Mouse (Mus musculus): ENCODE data around the gene Pdcd2l. TPM values are rescaled to one million over a fixed set of nuclear protein-coding genes. Genes with fewer than 3 reads are reported as not detected.
"Not testable (repeated sequence)": the region's sequence is repeated elsewhere in the genome, so short reads cannot be mapped to it uniquely, and the experiment has no call there.

Gene Pdcd2l
- total RNA-seq, 2 experiments from 2014 or later = 17.0 to 19.7 TPM

DNA sequence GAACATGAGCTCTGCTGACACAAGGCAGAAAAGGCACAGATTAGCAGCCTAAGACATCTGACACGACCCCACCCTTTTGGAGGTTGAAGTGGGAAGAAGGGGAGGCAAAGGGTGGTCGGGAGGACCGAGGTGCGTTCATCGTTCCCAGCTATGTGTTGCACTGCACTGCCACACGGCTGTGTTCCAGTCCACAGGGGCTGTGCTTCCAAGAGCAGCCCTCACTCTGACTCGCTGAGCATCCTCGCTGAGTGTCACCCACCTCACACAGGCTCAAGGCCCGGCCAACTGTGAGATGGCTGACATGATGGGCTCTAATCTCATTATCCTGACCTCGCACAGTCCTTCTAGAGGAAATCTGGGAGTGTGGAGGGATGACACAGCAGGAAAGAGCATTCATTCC lies 20.0 kb upstream of the Pdcd2l start:
- intact Hi-C loops (cut with DNase I) = no loop called here
- DNase-seq (ENCODE audit: low spot score) = no peak

DNA sequence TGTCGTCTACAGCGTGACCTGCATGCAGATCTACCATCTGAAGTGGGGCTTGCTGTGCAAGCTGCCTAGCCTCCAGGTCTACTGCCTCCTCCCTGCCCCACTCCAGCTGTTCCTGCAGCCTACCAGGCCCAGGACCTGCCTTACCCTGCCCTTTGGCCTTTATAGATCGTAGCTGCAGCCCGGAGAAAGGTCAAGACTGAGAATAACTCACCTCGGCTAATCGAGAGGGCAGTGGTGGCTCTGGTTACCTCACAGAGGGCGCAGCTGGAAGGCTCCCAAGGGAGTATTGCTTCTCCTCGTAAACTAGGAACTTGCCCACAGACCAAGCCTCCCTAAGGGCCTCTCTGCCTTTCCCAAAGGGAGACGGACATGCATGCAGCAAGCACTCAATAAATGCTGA lies 19.0 kb upstream of the Pdcd2l start:
- intact Hi-C loops (cut with DNase I) = no loop called here
- DNase-seq (ENCODE audit: low spot score) = no peak

DNA sequence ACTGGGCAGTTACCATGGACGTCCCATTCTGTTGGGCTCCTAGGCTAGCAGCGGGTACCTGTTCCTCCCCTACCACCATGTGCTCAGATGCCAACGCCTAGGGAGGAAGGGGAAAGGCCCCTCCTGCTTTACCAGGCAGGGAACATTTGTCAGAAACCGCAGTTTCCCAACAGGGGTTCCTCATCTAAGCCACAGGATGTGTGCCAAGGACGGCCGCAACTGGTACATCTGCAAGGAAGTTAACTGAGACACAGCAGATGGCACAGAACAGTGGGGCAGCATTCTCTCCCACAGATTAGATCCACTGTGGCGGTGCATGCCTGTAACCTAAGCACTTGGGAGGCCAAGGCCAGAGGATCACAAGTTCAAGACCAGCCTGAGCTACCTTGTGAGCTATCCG lies 18.2 kb upstream of the Pdcd2l start:
- intact Hi-C loops (cut with DNase I) = no loop called here
- DNase-seq (ENCODE audit: low spot score) = no peak

DNA sequence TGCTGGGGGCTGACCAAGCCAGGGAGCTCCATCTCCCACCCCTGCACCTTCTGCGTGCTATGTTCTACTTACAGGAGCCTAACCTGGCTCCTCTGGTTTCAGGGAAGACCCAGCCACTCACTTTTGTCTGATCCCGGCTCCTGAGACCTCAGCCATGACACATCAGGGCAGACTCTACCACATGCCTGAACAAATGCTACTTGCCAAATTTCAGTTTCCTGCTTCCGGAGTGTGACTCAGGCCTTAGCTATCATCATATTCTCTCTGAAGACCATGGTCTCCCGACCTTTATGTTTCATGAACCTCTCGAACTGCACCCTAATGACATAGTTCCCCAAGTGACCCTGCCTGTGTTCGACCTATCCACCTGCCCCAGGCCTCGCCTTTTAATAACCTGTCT lies 16.8 kb upstream of the Pdcd2l start:
- DNase-seq (ENCODE audit: low spot score) = no peak
- intact Hi-C loops (cut with DNase I) = no loop called here

DNA sequence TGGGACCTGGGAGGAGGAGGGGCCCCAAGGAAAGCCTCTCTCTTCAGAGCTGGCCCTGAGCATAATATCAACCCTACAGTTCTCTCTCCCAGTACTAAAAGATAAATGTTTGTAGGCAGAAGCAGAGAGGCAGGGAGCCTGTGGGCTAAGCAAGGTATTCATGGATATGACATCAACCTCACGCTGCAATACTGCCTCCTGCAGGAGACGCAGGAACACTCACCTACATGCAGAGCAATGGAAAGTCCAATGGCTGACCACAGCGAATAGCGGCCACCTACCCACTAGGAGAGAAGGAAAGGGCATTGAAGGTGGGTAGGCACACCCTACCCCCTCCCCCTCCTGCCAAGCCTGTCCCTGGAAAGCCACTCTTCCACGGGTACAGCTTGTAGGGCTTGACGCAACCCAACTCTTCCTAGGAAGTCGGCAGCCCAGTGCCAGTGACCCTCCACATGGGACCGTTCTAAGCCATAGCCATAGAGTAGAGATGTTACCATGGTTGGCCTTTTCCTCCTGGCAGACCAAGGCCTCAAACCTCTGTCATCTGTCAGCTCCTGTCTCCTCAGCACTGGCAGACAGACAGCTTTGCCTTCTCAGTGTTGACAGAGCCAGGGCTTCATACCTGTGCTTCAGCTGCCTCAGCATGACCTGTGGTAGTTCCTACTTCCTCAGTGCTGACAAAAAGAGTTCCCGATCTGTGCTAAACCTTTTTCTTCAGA lies 11.7 kb upstream of the Pdcd2l start:
- DNase-seq (ENCODE audit: low spot score) = no peak
- intact Hi-C loops (cut with DNase I) = no loop called here

DNA sequence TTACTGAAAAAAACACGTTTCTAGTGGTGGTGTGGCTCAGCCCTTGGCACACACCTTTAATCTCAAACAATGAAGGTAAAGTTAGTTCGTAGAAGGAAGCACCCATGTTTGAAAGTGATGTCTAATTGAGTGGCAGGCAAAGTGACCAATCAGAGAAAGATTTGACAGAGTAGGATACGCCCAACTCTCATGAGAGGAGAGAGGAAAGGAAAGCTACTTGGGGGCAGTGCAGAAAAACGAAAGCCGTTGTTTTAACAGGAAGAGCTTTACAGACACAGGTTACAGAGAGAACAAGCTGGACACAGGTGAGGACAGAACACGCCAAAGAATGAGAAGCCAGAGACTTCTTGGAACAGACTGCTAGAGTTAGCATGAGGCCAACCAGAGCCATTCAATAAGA lies 9.9 kb upstream of the Pdcd2l start:
- intact Hi-C loops (cut with DNase I) = no loop called here
- DNase-seq (ENCODE audit: low spot score) = no peak

DNA sequence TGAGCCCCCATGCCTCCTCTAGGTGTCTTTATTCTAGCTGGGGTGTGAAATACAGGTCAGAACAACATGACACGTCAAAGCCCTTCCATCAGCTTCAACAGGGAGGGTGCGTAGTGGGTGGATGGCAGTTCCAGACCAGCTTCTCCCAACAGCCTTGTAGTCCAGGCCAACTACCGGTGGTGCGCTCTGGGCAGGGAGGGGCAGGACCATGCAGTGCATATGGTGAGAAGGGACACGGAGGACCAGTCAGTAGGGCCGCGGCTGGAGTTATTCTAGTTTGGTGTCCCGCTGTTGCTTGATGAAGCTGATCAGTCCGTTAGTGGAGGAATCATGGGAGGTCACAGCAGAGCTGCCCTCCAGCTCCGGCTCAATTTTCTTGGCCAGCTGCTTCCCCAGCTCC lies 5.7 kb upstream of the Pdcd2l start:
- DNase-seq (ENCODE audit: low spot score) = not testable (repeated sequence)

DNA sequence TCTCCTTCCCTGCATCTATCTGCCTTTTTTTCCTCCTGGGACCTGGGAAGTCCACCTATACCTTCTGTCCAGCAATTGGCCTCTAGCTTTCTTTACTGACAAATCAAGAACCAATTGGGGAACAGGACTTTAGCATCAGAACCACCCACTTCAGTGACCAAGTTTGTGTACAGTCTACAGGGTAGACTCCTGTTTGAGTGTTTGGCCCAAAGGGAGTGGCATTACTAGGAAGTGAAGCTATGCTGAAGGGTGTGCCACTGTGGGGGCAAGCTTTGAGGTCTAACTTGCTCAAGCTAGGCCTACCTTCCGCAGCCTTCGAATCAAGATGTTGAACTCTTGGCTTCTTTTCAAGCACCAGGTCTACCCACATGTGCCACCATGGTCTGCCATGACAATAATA lies 4.4 kb upstream of the Pdcd2l start:
- no peak for DNase-seq (ENCODE audit: low spot score)

More for the DNA sequence above, 5.7 kb upstream of the Pdcd2l start:
- intact Hi-C loops (cut with DNase I) = not testable (repeated sequence)

DNA sequence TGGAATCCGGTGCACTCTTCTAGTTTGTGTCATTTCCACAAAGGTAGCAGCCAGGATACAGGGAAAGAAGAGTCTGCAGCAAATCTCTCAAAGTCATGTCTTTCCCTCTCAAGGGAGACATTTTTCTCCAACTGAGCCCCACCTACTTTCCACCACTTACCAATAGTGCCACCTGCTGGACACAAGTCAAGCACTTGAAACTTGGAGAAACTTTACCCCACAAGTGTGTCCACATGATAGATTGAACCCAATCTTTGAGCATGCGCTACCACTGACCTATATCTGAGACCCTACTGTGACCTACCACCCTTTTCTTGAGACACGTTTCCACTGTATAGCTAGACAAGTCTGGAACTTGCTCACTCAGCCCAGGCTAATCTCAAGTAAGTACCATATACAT lies 1.9 kb upstream of the Pdcd2l start:
- DNase-seq (ENCODE audit: low spot score) = no peak
- intact Hi-C loops (cut with DNase I) = loop anchor here (10.0 kb wide), 2 partner anchors 214 to 404 kb away; no protein-coding TSS in a partner anchor

More for the DNA sequence above, 4.4 kb upstream of the Pdcd2l start:
- intact Hi-C loops (cut with DNase I) = no loop called here

DNA sequence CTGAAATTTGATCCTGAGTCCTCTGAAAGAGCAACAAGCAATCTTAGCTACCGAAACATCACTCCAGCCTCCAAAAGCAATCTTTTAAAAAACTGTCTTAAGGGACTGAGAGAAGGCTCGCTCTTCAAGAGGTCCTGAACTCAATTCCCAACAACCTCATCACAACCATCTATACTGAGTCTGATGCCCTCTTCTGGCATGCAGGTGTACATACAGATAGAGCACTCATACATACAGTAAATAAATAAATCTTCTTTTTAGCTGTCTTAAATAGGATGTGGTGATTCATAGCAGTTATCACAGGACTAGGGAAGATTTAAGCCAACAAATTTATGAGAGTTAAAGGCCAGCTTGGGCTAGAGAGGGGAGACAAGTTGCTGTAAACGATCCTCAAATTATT lies 829 bp downstream of the Pdcd2l start:
- no peak for DNase-seq (ENCODE audit: low spot score)
- intact Hi-C loops (cut with DNase I) = loop anchor here (2.0 to 10.0 kb wide), 3 partner anchors 33 to 401 kb away; no protein-coding TSS in a partner anchor

DNA sequence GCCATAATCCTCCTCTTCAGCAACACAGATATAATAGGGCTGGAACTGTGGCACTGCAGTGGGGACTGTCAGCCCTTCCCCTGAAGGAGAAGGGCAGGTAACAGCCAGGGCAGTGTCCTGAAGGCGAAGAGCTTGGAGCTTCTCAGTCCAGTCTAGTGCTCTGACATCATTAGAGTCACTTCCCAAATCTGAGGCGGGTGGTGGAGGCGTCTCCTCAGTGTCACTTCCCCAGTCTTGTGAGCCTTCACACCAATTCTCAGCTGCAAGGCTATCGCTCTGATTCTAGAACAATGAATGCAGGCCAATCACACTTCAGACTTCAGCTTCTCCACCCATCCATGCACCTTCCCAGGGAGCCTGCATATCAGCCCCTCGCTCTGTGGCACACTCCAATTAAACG lies 3.6 kb downstream of the Pdcd2l start:
- no peak for DNase-seq (ENCODE audit: low spot score)
- intact Hi-C loops (cut with DNase I) = loop anchor here (10.0 kb wide), 2 partner anchors 208 to 398 kb away; no protein-coding TSS in a partner anchor

DNA sequence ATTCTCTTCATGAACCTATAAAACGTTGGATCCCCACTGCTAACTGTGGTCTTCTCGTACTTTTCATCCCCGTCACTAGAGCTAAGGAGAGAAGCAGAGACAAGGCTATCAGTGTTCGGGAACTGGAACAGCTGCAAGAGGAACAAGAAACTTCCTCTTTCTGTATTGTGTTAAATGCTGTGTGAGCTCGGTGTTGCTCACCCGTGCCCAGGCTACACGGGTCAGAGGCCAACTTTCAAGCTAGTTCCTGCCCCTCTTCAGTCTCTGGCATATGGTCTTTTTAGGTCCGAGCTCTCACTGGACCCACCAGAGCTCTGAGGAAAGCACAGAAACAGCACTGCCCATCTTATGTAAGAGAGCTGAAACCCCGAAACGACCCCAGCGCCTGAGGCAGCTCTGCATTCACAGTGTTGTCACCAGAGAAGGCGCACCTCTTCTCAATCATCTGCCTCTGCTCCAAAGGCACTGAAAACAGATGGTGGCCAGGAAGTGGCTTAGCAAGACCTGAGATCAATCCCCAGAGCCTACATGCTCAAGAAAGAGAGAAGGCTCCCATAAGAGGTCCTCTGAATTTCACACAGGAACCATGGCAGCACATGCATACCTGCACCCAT lies 7.0 kb downstream of the Pdcd2l start:
- DNase-seq (ENCODE audit: low spot score) = no peak
- intact Hi-C loops (cut with DNase I) = no loop called here

DNA sequence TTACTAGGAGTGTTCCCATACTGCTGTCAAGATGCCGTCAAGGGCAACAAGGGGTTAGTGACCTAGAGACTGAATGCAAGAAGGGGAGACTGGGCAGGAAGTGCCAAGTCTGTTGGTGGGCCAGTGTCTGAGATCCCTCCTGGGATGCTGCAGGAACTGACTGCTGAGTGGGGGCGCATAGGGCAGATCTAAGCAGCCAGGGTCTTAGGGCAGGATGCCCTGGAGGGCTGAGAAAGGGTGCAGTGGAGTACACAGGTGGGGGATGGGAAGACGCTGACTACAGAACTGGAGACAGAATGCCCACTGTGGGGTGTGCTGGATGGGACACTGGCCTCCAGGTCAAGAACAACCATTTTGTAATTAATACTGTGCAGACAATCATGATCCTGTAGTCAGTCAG lies 12.7 kb downstream of the Pdcd2l start:
- intact Hi-C loops (cut with DNase I) = no loop called here
- no peak for DNase-seq (ENCODE audit: low spot score)

DNA sequence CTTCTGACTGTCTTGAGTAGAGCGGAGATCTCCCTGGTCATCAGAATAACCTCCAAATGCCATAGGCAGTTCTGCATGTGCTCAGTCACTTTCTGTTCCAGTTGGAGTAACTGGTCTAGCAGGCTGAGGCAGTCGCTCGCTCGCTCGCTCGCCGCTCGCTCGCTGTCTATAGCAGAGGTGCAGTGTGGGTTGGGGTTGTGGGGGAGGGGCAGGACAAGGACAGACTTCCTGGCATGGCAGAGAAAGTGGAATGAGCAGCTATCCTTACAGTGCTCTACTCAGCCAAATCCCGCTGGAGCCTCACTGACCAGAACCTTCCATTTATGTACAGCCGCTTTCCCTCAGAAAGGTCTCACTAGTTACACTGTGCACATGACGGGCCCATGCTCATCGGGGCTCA lies 13.1 kb downstream of the Pdcd2l start:
- intact Hi-C loops (cut with DNase I) = no loop called here
- DNase-seq (ENCODE audit: low spot score) = no peak

DNA sequence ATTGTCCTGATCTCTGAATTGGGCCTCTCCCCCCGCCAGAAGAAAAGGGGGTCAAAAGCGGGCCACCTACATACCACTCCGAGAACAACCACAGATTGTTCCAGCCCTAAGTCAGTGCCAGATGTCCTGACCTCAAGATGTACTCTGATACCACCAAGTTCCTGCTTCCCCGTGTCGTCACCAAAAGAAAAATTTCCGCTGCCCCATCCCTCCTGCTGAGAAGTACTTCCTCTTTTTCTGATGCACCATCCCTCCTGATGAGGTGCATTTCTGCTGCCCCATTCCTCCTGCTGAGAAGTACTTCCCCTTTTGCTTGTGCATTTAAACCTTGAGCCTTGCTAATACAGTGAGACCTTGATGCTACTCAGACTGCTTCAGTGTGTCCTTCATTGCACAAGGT lies 20.2 kb downstream of the Pdcd2l start:
- DNase-seq (ENCODE audit: low spot score); intact Hi-C loops (cut with DNase I): not testable (repeated sequence)

DNA sequence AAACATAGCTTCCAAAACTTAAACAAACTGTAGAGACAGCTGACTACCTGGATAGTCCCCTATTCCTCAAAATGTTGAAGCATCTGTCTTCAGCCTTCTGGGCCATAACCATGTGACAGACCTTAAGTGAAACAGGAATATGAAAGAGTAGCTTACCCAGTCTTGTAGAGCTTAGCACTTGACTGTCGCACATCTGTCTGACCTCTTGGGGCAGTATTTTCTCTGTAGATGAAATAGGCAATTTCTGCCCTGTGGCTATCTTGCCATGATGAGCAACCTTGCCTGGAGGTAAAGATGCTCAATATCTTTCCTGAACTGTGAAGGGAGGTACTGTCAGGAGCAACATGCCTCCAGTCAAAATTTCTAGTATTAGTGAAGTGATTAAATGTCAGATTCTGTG lies 24.2 kb downstream of the Pdcd2l start:
- intact Hi-C loops (cut with DNase I) = no loop called here
- DNase-seq (ENCODE audit: low spot score) = no peak

DNA sequence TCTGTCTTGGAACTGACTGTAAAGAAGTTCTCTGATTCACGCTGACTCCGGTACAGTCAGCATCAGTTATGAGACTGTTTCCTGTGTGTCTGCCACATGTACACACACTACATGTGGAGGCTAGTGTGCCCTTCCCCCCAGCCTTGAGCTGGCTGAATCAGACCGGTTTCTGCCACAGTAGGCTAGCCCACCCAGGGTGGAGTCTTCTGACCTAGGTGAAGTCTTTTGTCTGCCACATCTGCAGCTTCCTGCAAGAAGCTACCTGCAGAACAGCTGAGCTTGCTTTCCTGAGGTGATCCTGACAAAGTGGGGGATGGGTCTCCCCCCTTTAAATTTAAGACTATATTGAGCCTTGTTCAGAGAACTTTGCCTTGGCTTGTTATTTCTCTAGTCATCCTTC lies 27.0 kb downstream of the Pdcd2l start, which contains the start of gene Uba2:
Uba2 (minus strand) TSS at position 146 of the 400 bp plus-strand sequence.
- intact Hi-C loops (cut with DNase I) = no loop called here
- no peak for DNase-seq (ENCODE audit: low spot score)

DNA sequence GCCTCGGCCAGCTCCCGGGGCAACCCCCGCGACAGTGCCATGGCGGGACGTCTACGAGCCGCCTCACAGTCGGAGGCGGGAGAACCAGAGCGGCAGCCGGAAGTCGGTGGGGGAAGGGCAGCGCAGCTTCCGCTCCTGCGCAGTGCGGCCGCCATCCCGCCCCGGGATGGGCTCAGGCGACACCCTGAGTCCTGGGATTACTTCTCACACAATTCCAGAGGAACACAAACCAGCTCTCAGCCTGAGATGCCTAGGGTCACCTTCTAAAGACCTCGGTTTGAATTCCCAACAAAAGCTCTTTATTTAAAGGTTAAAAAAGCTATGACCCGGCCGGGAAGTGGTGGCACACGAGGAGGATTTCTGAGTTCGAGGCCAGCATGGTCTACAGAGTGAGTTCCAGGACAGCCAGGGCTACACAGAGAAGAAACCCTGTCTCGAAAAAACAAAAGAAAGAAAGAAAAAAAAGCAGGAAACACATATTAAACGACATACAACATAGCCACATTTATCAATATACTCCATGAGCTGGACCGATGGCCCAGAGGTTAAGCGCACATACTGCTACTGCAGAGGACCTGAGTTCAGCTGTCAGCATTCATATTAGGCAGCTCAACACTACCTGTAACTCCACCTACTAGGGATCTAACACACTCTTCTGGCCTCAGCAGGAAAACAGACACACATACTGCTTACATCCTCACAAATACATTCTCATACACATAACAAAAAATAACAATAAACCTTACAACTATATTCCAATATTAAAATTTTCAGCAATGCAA lies 27.8 kb downstream of the Pdcd2l start:
- intact Hi-C loops (cut with DNase I) = no loop called here
- peak; percentile 86 for DNase-seq (ENCODE audit: low spot score)

DNA sequence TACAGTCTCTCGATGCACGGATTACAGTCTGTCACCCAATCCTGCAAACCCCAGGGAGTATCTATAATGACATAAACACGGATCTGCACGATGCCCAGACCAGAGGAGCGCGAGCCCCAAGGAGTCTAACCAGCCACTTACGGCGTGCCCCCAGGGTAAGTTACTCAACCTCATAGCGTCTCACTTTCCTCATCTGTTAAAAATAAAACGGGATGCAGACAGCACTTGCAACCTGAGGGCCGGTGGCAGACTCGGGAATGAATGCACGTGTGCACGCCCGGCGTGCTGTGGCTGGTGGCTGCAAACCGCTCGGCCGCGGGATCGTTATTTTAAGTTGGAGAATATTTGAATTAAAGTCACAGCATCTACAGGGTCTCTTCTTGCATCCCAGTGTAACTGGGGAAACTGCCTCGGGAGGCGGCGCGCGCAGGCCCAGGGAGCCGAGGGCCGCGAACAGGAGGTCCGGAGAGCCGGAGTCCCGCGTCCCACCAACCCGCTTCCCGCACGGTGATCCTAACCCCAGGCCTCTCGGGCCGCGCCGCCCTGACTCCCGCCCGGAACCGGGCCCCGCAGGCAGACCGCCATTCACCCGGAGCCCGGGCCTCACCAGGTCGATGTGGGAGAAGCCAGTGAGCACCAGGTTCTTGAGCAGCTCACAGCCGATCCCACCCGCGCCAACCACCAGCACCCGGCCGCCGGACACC lies 28.5 kb downstream of the Pdcd2l start:
- DNase-seq (ENCODE audit: low spot score) = no peak
- intact Hi-C loops (cut with DNase I) = no loop called here

DNA sequence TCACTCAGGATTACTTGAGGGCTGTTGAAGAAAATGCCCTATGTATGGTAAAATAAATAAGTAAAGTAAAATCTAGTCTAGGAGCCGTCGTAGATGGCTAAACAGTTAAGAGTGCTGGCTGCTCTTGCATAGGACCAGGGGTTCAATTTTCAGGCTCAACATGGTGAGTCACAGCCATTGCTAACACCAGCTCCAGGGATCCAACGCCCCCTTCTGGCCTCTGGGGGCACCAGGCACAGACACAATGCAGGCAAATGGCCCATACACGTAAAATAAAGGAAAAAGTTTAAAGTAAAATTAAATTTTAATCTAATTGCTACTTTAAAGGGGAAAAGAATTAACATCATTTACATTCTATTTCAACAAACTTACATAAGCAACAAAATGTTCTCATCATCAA lies 29.6 kb downstream of the Pdcd2l start:
- no peak for DNase-seq (ENCODE audit: low spot score)
- intact Hi-C loops (cut with DNase I) = no loop called here
